Mouse (Mus musculus) kidney, postnatal 10 days (tissue): ENCODE measurements around the gene Ppfibp1.
A peak's percentile ranks its signal among the peaks of the same experiment; 100 is the strongest.

Source experiments
- DNase-seq: peaks from one replicate; pipeline ENCODE4 v3.0.0; 2021; ENCODE audit warnings: mixed read lengths

Ppfibp1 gene

GRCm38 (mm10) chr6:146999755-147000154 is 111.5 kb downstream of the Ppfibp1 start:
- DNase-seq = no peak

GRCm38 (mm10) chr6:147008148-147008547 is 119.9 kb downstream of the Ppfibp1 start:
- DNase-seq = peak; percentile 70

- DNase-seq = no peak
Observed at GRCm38 (mm10) chr6:147010358-147010757, 122.1 kb downstream of the Ppfibp1 start.

- no peak for DNase-seq
Observed at GRCm38 (mm10) chr6:147010811-147011520, 122.7 kb downstream of the Ppfibp1 start.

GRCm38 (mm10) chr6:147011555-147011954 is 123.3 kb downstream of the Ppfibp1 start:
- DNase-seq = no peak

GRCm38 (mm10) chr6:147011977-147012376 is 123.7 kb downstream of the Ppfibp1 start:
- DNase-seq = no peak

GRCm38 (mm10) chr6:147013546-147013945 is 125.3 kb downstream of the Ppfibp1 start:
- DNase-seq = no peak

- no peak for DNase-seq
Observed at GRCm38 (mm10) chr6:147017906-147018305, 129.6 kb downstream of the Ppfibp1 start.

GRCm38 (mm10) chr6:147018364-147018763 is 130.1 kb downstream of the Ppfibp1 start:
- no peak for DNase-seq

- DNase-seq = no peak
Observed at GRCm38 (mm10) chr6:147021181-147021580, 132.9 kb downstream of the Ppfibp1 start.

GRCm38 (mm10) chr6:147022375-147023132 is 134.3 kb downstream of the Ppfibp1 start:
- DNase-seq = no peak

GRCm38 (mm10) chr6:147023133-147023395 is 134.8 kb downstream of the Ppfibp1 start:
- no peak for DNase-seq

GRCm38 (mm10) chr6:147023568-147023967 is 135.3 kb downstream of the Ppfibp1 start:
- no peak for DNase-seq

GRCm38 (mm10) chr6:147024761-147025160 is 136.5 kb downstream of the Ppfibp1 start:
- no peak for DNase-seq

- no peak for DNase-seq
Observed at GRCm38 (mm10) chr6:147028396-147028795, 140.1 kb downstream of the Ppfibp1 start.

GRCm38 (mm10) chr6:147029591-147029990 is 141.3 kb downstream of the Ppfibp1 start:
- no peak for DNase-seq

- DNase-seq = no peak
Observed at GRCm38 (mm10) chr6:147030096-147030885, 142.0 kb downstream of the Ppfibp1 start.

GRCm38 (mm10) chr6:147032303-147032925 is 144.1 kb downstream of the Ppfibp1 start, which contains the start of gene Rep15:
Rep15 (plus strand) TSS chr6:147032584.
- no peak for DNase-seq

GRCm38 (mm10) chr6:147042291-147043290 is 154.3 kb downstream of the Ppfibp1 start, which contains the start of gene Mrps35:
Mrps35 (plus strand) TSS chr6:147042764.
- peak; percentile 96 for DNase-seq

- no peak for DNase-seq
Observed at GRCm38 (mm10) chr6:147043633-147044032, 155.3 kb downstream of the Ppfibp1 start.

GRCm38 (mm10) chr6:147049239-147049805 is 161.0 kb downstream of the Ppfibp1 start:
- no peak for DNase-seq
